In the genomic region with DNA sequence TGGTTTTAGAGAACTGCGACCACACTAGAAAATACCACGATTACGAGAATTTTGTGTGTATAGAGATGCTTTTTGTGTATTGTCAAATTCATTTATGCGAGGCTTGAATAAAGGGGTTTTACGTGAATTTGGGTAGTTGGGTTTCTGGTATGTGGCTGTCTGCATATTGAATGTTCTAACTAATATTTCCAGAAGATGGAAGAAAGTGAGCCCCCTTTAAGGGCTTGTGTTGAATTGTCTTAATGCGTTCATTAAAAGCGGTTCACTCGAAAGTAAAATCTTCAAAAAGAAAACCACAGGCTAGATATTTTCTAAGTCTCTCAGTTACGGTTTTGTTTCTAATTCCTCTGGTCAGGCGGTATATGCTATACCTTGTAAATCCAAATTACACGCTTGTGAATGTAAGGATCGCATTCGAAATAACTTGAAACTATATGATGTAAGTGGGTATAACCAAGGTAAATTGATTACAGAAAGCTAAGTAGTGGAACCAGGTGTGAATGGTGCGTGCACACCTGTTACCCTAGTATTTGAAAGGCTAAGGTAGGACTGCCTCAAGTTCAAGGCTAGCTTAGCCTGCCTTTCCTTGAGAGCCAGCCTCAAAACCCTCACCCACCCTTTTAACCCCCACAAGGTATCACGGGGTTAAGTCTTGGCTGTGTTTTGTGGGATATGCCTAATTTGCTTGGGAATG, we compare ENCODE assay signal across 8 mouse cellular contexts. TPM values are rescaled to one million over a fixed set of nuclear protein-coding genes. Genes with fewer than 3 reads are reported as not detected.
DNase-seq lines count a peak whose midpoint lies in the region; ATAC-seq and TF ChIP-seq lines count a peak whose summit lies in the region.

No protein-coding gene starts in this region.

- H3K27me3 ChIP-seq in heart, embryonic 14.5 days (ENCODE audit: control insufficient read depth, insufficient read depth, low read length) = no peaks in the 10 kb centered on the region
- no peaks in the 10 kb centered on the region for H3K27me3 ChIP-seq in MEL (ENCODE audit: control insufficient read depth in 1 of 2, insufficient read depth in 2 of 2, low read length in 2 of 2)
- H3K27me3 ChIP-seq in hindbrain, embryonic 10.5 days (ENCODE audit: insufficient read depth, poor library complexity, severe bottlenecking) = no peaks in the 10 kb centered on the region
- no peaks in the 10 kb centered on the region for H3K27me3 ChIP-seq in midbrain, embryonic 11.5 days (ENCODE audit: control insufficient read depth, insufficient read depth, low read length)

- TF ChIP-seq RAD21 in MEL (IDR thresholded peaks at IDR 0.05; ENCODE audit: low read depth, low read length) = no peak

- H3K9me3 ChIP-seq in heart, embryonic 14.5 days (ENCODE audit: control insufficient read depth, low read length) = no peaks in the 10 kb centered on the region
- no peaks in the 10 kb centered on the region for H3K9me3 ChIP-seq in MEL (replicated peaks; ENCODE audit: insufficient read depth, low read length)
- no peaks in the 10 kb centered on the region for H3K9me3 ChIP-seq in hindbrain, embryonic 10.5 days
- H3K9me3 ChIP-seq in midbrain, embryonic 11.5 days (ENCODE audit: control insufficient read depth, low read length) = no peaks in the 10 kb centered on the region

- H3K79me2 ChIP-seq in MEL (ENCODE audit: control insufficient read depth, insufficient read depth, low read length, poor library complexity) = peaks cover 49% of the 10 kb centered on the region

- no peak for ATAC-seq in heart, embryonic 14.5 days (ENCODE audit: insufficient number of reproducible peaks, insufficient read depth, low FRiP score, low read depth)
- no peak for ATAC-seq in midbrain, embryonic 11.5 days (ENCODE audit: low FRiP score)

- H3K9ac ChIP-seq in heart, embryonic 14.5 days (ENCODE audit: low read length) = peak overlapping the region; percentile 99
- H3K9ac ChIP-seq in MEL (ENCODE audit: control insufficient read depth, low read depth, low read length, poor library complexity, severe bottlenecking) = peak overlapping the region; percentile 100
- peak overlapping the region; percentile 100 for H3K9ac ChIP-seq in midbrain, embryonic 11.5 days (ENCODE audit: low read length)

- TF ChIP-seq POLR2A in MEL (IDR thresholded peaks at IDR 0.05; ENCODE audit: control insufficient read depth in 1 of 2, insufficient read depth in 1 of 2, low read depth in 1 of 2, low read length in 2 of 2, poor library complexity in 1 of 2) = no peak; a peak in 1 of 4 replicates

- peaks cover 43% of the 10 kb centered on the region for H3K36me3 ChIP-seq in heart, embryonic 14.5 days (ENCODE audit: control insufficient read depth, insufficient read depth, low read length)
- H3K36me3 ChIP-seq in MEL (ENCODE audit: control insufficient read depth in 1 of 2, insufficient read depth in 2 of 2, low read length in 2 of 2) = peaks cover 35 to 49% of the 10 kb centered on the region in 2 experiments
- H3K36me3 ChIP-seq in hindbrain, embryonic 10.5 days = peaks cover 44% of the 10 kb centered on the region
- H3K36me3 ChIP-seq in midbrain, embryonic 11.5 days (ENCODE audit: control insufficient read depth, insufficient read depth, low read length) = peaks cover 13% of the 10 kb centered on the region

- no peak for TF ChIP-seq CTCF in MEL (IDR thresholded peaks at IDR 0.05 in 2 of 3, conservative IDR thresholded peaks at IDR 0.05 in 1 of 3; ENCODE audit: control insufficient read depth in 1 of 3, insufficient read depth in 1 of 3, low read depth in 2 of 3, low read length in 3 of 3, poor library complexity in 1 of 3, severe bottlenecking in 1 of 3)

- peak overlapping the region; percentile 94 for H3K4me2 ChIP-seq in heart, embryonic 14.5 days (ENCODE audit: low read length)
- peak overlapping the region; percentile 70 for H3K4me2 ChIP-seq in midbrain, embryonic 11.5 days

- TF ChIP-seq EP300 in MEL (IDR thresholded peaks at IDR 0.05; ENCODE audit: low read depth in 1 of 2, low read length in 2 of 2) = no peak

- H3K4me3 ChIP-seq in heart, embryonic 14.5 days (ENCODE audit: control insufficient read depth in 1 of 2, insufficient read depth in 1 of 2, low read depth in 1 of 2, low read length in 2 of 2) = peak overlapping the region; percentile 58 to 81
- peak overlapping the region; percentile 84 to 98 for H3K4me3 ChIP-seq in MEL (ENCODE audit: control insufficient read depth in 1 of 2, insufficient read depth in 1 of 2, low read depth in 2 of 2, low read length in 2 of 2)
- H3K4me3 ChIP-seq in hindbrain, embryonic 10.5 days = peak overlapping the region; percentile 96
- H3K4me3 ChIP-seq in midbrain, embryonic 11.5 days (ENCODE audit: low read depth, low read length) = peak overlapping the region; percentile 98

- 1% methylated on average over 15 of the region's 15 CpGs for WGBS in heart, embryonic 14.5 days
- WGBS in hindbrain, embryonic 10.5 days = 5% methylated on average over 15 of the region's 15 CpGs
- 5% methylated on average over 15 of the region's 15 CpGs for WGBS in midbrain, embryonic 11.5 days

- H3K27ac ChIP-seq in heart, embryonic 14.5 days (replicated peaks in 1 of 2; ENCODE audit: control insufficient read depth in 1 of 2, insufficient read depth in 1 of 2, low read depth in 2 of 2, low read length in 2 of 2) = peak overlapping the region; percentile 87 to 99; a peak in 3 of 4 replicates
- H3K27ac ChIP-seq in MEL (ENCODE audit: control insufficient read depth, low read depth, low read length) = peak overlapping the region; percentile 97
- peak overlapping the region; percentile 100 for H3K27ac ChIP-seq in hindbrain, embryonic 10.5 days
- peak overlapping the region; percentile 96; the same call in 1 of the 2 replicates for H3K27ac ChIP-seq in midbrain, embryonic 11.5 days (ENCODE audit: low read depth, low read length)

- no peak for DNase-seq in heart, postnatal 10 days
- DNase-seq in MEL (ENCODE audit: low read depth, low spot score) = peak; percentile 66
- DNase-seq in hindbrain, embryonic 10.5 days (ENCODE audit: low spot score) = no peak
- peak; percentile 91 for DNase-seq in midbrain, embryonic 11.5 days (ENCODE audit: low spot score, missing footprints)
- no peak for DNase-seq in right cerebral cortex, postnatal 36 days (ENCODE audit: low spot score in 2 of 2)
- no peak for DNase-seq in layer of hippocampus, postnatal 36 days
- no peak for DNase-seq in urinary bladder, postnatal 14 days (ENCODE audit: low spot score)

- H3K4me1 ChIP-seq in heart, embryonic 14.5 days (ENCODE audit: control insufficient read depth in 2 of 2, insufficient read depth in 2 of 2, low read length in 2 of 2) = peaks cover 2 to 19% of the 10 kb centered on the region in 2 experiments; a peak in 3 of 4 replicates
- H3K4me1 ChIP-seq in MEL (ENCODE audit: control insufficient read depth in 1 of 2, insufficient read depth in 2 of 2, low read length in 2 of 2) = peaks cover 3 to 15% of the 10 kb centered on the region in 2 experiments
- peaks cover 20% of the 10 kb centered on the region for H3K4me1 ChIP-seq in hindbrain, embryonic 10.5 days (replicated peaks)
- peaks cover 13% of the 10 kb centered on the region; the same call in 1 of the 2 replicates for H3K4me1 ChIP-seq in midbrain, embryonic 11.5 days (ENCODE audit: control insufficient read depth, insufficient read depth, low read length)

- intact Hi-C loops in heart, postnatal 10 days (cut with DNase I) = loop anchor here (2.0 kb wide), 1 partner anchor 44 kb away; the partner anchor contains the start of gene Nfe2l2

TF ChIP-seq in MEL, 35 proteins besides CTCF, POLR2A, EP300 and RAD21:
- TF ChIP-seq TBP (IDR thresholded peaks at IDR 0.05; ENCODE audit: low read depth, low read length) = 0 out of 2 replicates have a peak, but pooled peaks have one; percentile 41
- TF ChIP-seq POLR2AphosphoS2 (IDR thresholded peaks at IDR 0.05; ENCODE audit: low read length) = no peak
- peak; percentile 10; the same call in 1 of the 2 replicates for TF ChIP-seq ZMIZ1 (IDR thresholded peaks at IDR 0.05; ENCODE audit: low read depth, low read length)

RNA-seq across cellular contexts. Expression of gene Hnrnpa3, which starts 1.3 kb away (rescaled TPM):
- polyA plus RNA-seq in heart, embryonic 14.5 days (2014; fragmentation: Nextera tagmentation; extraction: Ambion mirVana) = 121 and 134 TPM in 2 replicates
- 100 to 1,000 TPM; 336 to 360 TPM for total RNA-seq in heart, postnatal 10 days (2021)
- 126 and 171 TPM in 2 replicates for total RNA-seq in MEL (2012; rRNA removed)
- polyA plus RNA-seq in MEL (2012; ENCODE audit: insufficient read depth in 1 of 2, insufficient read length in 2 of 2, low read depth in 1 of 2, low replicate concordance in 2 of 2, missing spikeins in 1 of 2) = 100 to 1,000 TPM; 342 to 437 TPM
- 236 and 359 TPM in 2 replicates for polyA plus RNA-seq in hindbrain, embryonic 10.5 days (2016; fragmentation: Nextera tagmentation; extraction: Ambion mirVana)
- 310 and 336 TPM in 2 replicates for polyA plus RNA-seq in midbrain, embryonic 11.5 days (2014; fragmentation: Nextera tagmentation; extraction: Ambion mirVana)
- 100 to 1,000 TPM; 319 to 330 TPM for total RNA-seq in layer of hippocampus, postnatal 36 days (2021)

RNA-seq across cellular contexts. Expression of gene Nfe2l2, which starts 44.0 kb away (rescaled TPM):
- polyA plus RNA-seq in heart, embryonic 14.5 days (2014; fragmentation: Nextera tagmentation; extraction: Ambion mirVana) = 52.5 and 55.3 TPM in 2 replicates
- 10 to 100 TPM; 63.5 to 64.6 TPM for total RNA-seq in heart, postnatal 10 days (2021)
- 33.2 and 42.1 TPM in 2 replicates for total RNA-seq in MEL (2012; rRNA removed)
- polyA plus RNA-seq in MEL (2012; ENCODE audit: insufficient read depth in 1 of 2, insufficient read length in 2 of 2, low read depth in 1 of 2, low replicate concordance in 2 of 2, missing spikeins in 1 of 2) = 10 to 100 TPM in 1 of 2 experiments, not detected in 1; 59.1 TPM
- polyA plus RNA-seq in hindbrain, embryonic 10.5 days (2016; fragmentation: Nextera tagmentation; extraction: Ambion mirVana) = 24.0 and 27.1 TPM in 2 replicates
- 27.0 and 31.8 TPM in 2 replicates for polyA plus RNA-seq in midbrain, embryonic 11.5 days (2014; fragmentation: Nextera tagmentation; extraction: Ambion mirVana)
- total RNA-seq in layer of hippocampus, postnatal 36 days (2021) = 10 to 100 TPM; 11.4 to 13.5 TPM

Comparison
In these comparisons a context has a peak if more than half of its experiments do, and no peak if none do; other contexts are left out.
1. DNase-seq: peak in MEL (single experiment) and midbrain, embryonic 11.5 days (single experiment); none in heart, postnatal 10 days (0 of 2), hindbrain, embryonic 10.5 days (single experiment), right cerebral cortex, postnatal 36 days (0 of 2), layer of hippocampus, postnatal 36 days (0 of 2) and urinary bladder, postnatal 14 days (single experiment).
2. Peak in every context shown above with its lines, with median percentiles within 50 percentile points of each other: H3K27ac ChIP-seq, H3K4me3 ChIP-seq and H3K9ac ChIP-seq.